ENCODE assay signal across 30 mouse cellular contexts in genomic region chr2:137777430-137777829, GRCm38 (mm10).
DNase-seq lines count a peak whose midpoint lies in the region; ATAC-seq and TF ChIP-seq lines count a peak whose summit lies in the region.
"Had no signal": no experiment of that assay in that cellular context is flagged by ENCODE, and none has a peak within 500 bp of the region (broad histone marks: within the 10 kb centered on the region; RNA-seq: fewer than 3 reads in every experiment).

No protein-coding gene starts in this region.

- no peak for DNase-seq in left cerebral cortex, adult 11 months (ENCODE audit: low spot score)
- no peak for DNase-seq in heart, adult 11 months
- DNase-seq in frontal cortex, postnatal 25 days (ENCODE audit: low spot score in 2 of 2): no peak
- DNase-seq: adrenal gland, postnatal 10 days; adrenal gland, postnatal 36 days; B cell, adult 2 months; cerebellum, adult 18-20 months; cerebellum, adult 9-10 months; cerebellum, postnatal 25 days; gastrocnemius, postnatal 10 days; gastrocnemius, postnatal 36 days; heart, adult 18-20 months; heart, postnatal 10 days; heart, postnatal 36 days had no signal

- no peak for TF ChIP-seq POLR2A in myocyte (IDR thresholded peaks at IDR 0.05; ENCODE audit: insufficient read length, low read depth)

- no peaks in the 10 kb centered on the region for H3K79me3 ChIP-seq in C2C12 (ENCODE audit: low read depth)

- H3K27me3 ChIP-seq in C2C12 (ENCODE audit: control insufficient read depth, insufficient read depth, insufficient read length) (no peaks in the 10 kb centered on the region), myocyte (ENCODE audit: control insufficient read depth, insufficient read depth, insufficient read length) (no peaks in the 10 kb centered on the region)
- H3K27me3 ChIP-seq: embryonic facial prominence, embryonic 13.5 days; forebrain, embryonic 12.5 days; forebrain, embryonic 15.5 days; heart, embryonic 12.5 days; heart, embryonic 15.5 days; hindbrain, embryonic 13.5 days; intestine, embryonic 15.5 days had no signal

- TF ChIP-seq CTCF in C2C12 (IDR thresholded peaks at IDR 0.05; ENCODE audit: control insufficient read depth, insufficient read depth, insufficient read length): no peak

- H3K4me3 ChIP-seq in C2C12 (ENCODE audit: insufficient read depth, poor library complexity, severe bottlenecking) (no peak overlapping the region), myocyte (no peak overlapping the region)
- H3K4me3 ChIP-seq: embryonic facial prominence, embryonic 10.5 days; embryonic facial prominence, embryonic 13.5 days; erythroblast, embryonic 14.5 days; forebrain, embryonic 12.5 days; forebrain, embryonic 15.5 days; heart, embryonic 12.5 days; heart, embryonic 15.5 days; hindbrain, embryonic 10.5 days; hindbrain, embryonic 13.5 days; intestine, embryonic 15.5 days had no signal

- no peaks in the 10 kb centered on the region for H3K36me3 ChIP-seq in C2C12 (ENCODE audit: control insufficient read depth, insufficient read depth)
- H3K36me3 ChIP-seq in myocyte (ENCODE audit: control insufficient read depth, insufficient read depth): no peaks in the 10 kb centered on the region
- H3K36me3 ChIP-seq: embryonic facial prominence, embryonic 10.5 days; embryonic facial prominence, embryonic 13.5 days; forebrain, embryonic 12.5 days; forebrain, embryonic 15.5 days; heart, embryonic 12.5 days; heart, embryonic 15.5 days; hindbrain, embryonic 10.5 days; hindbrain, embryonic 13.5 days; intestine, embryonic 15.5 days had no signal

- no peaks in the 10 kb centered on the region for H3K79me2 ChIP-seq in C2C12 (ENCODE audit: control insufficient read depth, insufficient read depth)
- no peaks in the 10 kb centered on the region for H3K79me2 ChIP-seq in myocyte (ENCODE audit: control insufficient read depth, insufficient read depth)

- peak; percentile 96 for ATAC-seq in granulocyte monocyte progenitor cell, adult 5-6 weeks (replicated peaks; ENCODE audit: poor library complexity, severe bottlenecking)
- ATAC-seq: activated CD4-positive, CD25-positive, alpha-beta regulatory T cell, adult 4 months; CD4-positive, CD25-positive, alpha-beta regulatory T cell, adult 4 months; forebrain, embryonic 15.5 days; hindbrain, embryonic 16.5 days; intestine, embryonic 15.5 days had no signal

- H3ac ChIP-seq in C2C12 (ENCODE audit: control insufficient read depth, insufficient read length, low read depth): no peak overlapping the region
- no peak overlapping the region for H3ac ChIP-seq in myocyte (ENCODE audit: control insufficient read depth, insufficient read length)

- H3K4me2 ChIP-seq in myocyte (ENCODE audit: low read depth): peak overlapping the region; percentile 49
- H3K4me2 ChIP-seq: embryonic facial prominence, embryonic 13.5 days; forebrain, embryonic 12.5 days; forebrain, embryonic 15.5 days; heart, embryonic 12.5 days; heart, embryonic 15.5 days; hindbrain, embryonic 13.5 days; intestine, embryonic 15.5 days had no signal

TF ChIP-seq in C2C12, 6 proteins besides CTCF, POLR2A, EP300 and RAD21:
- TF ChIP-seq MAX (IDR thresholded peaks at IDR 0.05): no peak
- peak; percentile 97 for TF ChIP-seq CEBPB (IDR thresholded peaks at IDR 0.05; ENCODE audit: low read depth)
TF ChIP-seq in C2C12: peak in this region for 1.

TF ChIP-seq in myocyte, 11 proteins besides CTCF, POLR2A, EP300 and RAD21:
- peak; percentile 88 for TF ChIP-seq CEBPB (IDR thresholded peaks at IDR 0.05; ENCODE audit: insufficient read depth, poor library complexity, severe bottlenecking)
- no peak for TF ChIP-seq POLR2AphosphoS2 (IDR thresholded peaks at IDR 0.05; ENCODE audit: insufficient read length, low read depth)
TF ChIP-seq in myocyte: peak in this region for 1.
